Mouse (Mus musculus) ES-Bruce4 (cell line): Measurements from ENCODE around the gene Lsm12. TPM values are rescaled to one million over a fixed set of nuclear protein-coding genes. Genes with fewer than 3 reads are reported as not detected.

ENCODE experiments used
- H3K27ac ChIP-seq: 2 replicates; pipeline ENCODE4 v1.5.1; 2012; ENCODE audit warnings: low read length, inconsistent platforms; ENCODE audit not compliant: insufficient read depth
- H3K27me3 ChIP-seq: 2 replicates; pipeline ENCODE4 v1.6.1; 2012; ENCODE audit warnings: mild to moderate bottlenecking, low read length, inconsistent platforms; ENCODE audit not compliant: control insufficient read depth, poor library complexity, insufficient read depth, severe bottlenecking
- H3K36me3 ChIP-seq: 2 replicates; pipeline ENCODE4 v1.6.1; 2012; ENCODE audit warnings: inconsistent platforms, mild to moderate bottlenecking, low read length, moderate library complexity; ENCODE audit not compliant: control insufficient read depth, poor library complexity, insufficient read depth, severe bottlenecking
- H3K4me1 ChIP-seq: one replicate; pipeline ENCODE4 v1.8.1; 2011; ENCODE audit warnings: low read length; ENCODE audit not compliant: control insufficient read depth, insufficient read depth
- H3K4me3 ChIP-seq: 2 replicates; pipeline ENCODE4 v1.5.1; 2011; ENCODE audit warnings: low read depth, mild to moderate bottlenecking, low read length
- H3K9ac ChIP-seq: 2 replicates; pipeline ENCODE4 v1.6.1; 2012; ENCODE audit warnings: low read depth, mild to moderate bottlenecking, inconsistent platforms; ENCODE audit not compliant: poor library complexity, severe bottlenecking
- H3K9me3 ChIP-seq: replicated peaks from 2 replicates; pipeline ENCODE4 v1.6.1; 2012; ENCODE audit warnings: mild to moderate bottlenecking, low read length, inconsistent platforms; ENCODE audit not compliant: control insufficient read depth, poor library complexity, insufficient read depth, severe bottlenecking
- CTCF ChIP-seq: IDR thresholded peaks from one replicate; pipeline ENCODE4 v1.8.1; 2011; ENCODE audit warnings: low read depth, low read length
- EP300 ChIP-seq: IDR thresholded peaks from 2 replicates; pipeline ENCODE4 v1.6.1; 2011; ENCODE audit warnings: low read depth, low read length; ENCODE audit not compliant: insufficient read depth
- POLR2A ChIP-seq: IDR thresholded peaks from one replicate; pipeline ENCODE4 v1.8.1; 2011; ENCODE audit warnings: low read length; ENCODE audit not compliant: insufficient read depth
- polyA plus RNA-seq: library from polyadenylated mRNA; stranded (reverse); fragments of >200 nt; gene quantifications from 2 replicates; pipeline ENCODE4 v1.2.4, GENCODE M21; 2011; ENCODE audit warnings: low read depth; ENCODE audit not compliant: missing spikeins, insufficient read depth, insufficient read length

Lsm12 gene
- polyA plus RNA-seq, 1 experiment = 146 TPM

DNA sequence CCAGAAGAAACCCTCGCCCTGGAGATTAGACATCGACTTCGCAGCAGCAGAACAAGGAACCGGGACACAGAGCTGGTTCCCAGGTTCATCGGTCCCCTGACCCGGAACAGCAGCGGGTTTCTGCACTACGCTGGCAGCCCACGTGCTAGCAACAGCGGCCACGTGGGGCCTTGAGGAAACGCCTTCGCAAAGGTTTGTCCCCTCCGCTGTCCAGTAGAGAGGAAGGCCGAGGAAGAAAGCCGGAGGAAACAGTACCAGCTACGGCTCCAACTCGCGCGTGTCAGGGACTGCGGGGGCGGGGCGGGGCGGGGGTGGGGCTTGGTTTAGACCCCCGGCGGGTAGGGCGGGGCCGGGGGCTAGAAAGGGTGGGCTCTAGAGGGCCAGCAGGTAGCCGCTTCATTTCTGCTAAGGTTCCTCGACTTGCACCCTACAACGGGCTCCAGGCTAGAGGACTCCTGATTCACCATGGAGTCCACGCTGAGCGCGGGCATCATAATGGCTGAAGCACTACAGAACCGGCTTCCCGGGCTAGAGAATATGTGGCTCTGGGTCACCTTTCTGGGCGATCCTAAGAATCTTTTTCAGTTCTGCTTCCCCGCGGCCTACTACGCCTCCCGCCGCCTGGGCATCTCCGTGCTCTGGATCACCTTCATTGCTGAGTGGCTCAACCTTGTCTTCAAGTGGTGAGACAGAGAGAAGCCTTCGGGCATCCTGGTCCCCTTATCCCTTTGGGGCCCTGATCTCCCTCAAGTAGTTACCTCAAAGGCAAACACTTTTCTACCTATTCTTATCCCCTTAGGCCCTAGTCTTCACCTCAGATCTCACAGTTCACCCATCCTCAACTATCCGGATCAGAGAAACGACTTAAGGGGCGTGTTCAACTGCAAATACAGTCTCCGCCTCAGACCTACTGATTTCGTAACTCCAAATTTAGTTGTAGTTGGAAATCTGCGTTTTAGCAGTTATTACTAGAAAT, 4.7 kb upstream of the Lsm12 start, which contains the start of gene G6pc3:
Gene G6pc3, plus strand, starts transcription at position 160 of the 976 bp plus-strand sequence.
- Histone ChIP-seq H3K27ac (peak within 1 kb of the TSS; percentile 15; the same call in 1 of the 2 replicates), H3K36me3 (0 out of 2 replicates have a peak, but pooled peaks cover 5% of the 10 kb centered on the region), H3K27me3 (no peaks in the 10 kb centered on the region), H3K9me3 (no peaks in the 10 kb centered on the region), H3K4me3 (peak within 1 kb of the TSS; percentile 95), H3K9ac (peak within 1 kb of the TSS; percentile 68), H3K4me1 (no peaks in the 10 kb centered on the region)
- no peak for TF ChIP-seq POLR2A
- TF ChIP-seq EP300 = 0 out of 2 replicates have a peak, but pooled peaks have one; percentile 37

DNA sequence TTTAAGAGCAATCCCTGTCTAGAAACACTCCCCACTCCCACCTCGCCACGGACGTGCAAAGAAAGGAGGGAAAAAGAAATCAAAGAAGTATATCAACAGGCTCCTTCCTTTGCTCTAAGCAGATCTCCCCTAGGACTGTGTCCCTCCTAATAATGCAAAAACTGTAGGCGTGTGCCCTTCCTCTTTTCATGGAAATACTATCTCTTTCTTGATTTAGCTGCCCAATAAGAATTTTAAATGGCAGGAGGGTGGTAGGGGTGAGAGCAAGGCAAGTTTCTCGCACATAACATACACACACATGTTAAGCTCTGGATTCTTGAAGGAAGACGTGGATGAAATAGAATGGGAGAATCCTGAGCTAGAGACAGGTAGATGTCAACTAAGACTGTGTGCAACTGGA, 3.9 kb upstream of the Lsm12 start:
- no peak for TF ChIP-seq POLR2A
- TF ChIP-seq EP300 = no peak
- TF ChIP-seq CTCF = no peak
- H3K4me3 ChIP-seq = peak overlapping the region; percentile 46

DNA sequence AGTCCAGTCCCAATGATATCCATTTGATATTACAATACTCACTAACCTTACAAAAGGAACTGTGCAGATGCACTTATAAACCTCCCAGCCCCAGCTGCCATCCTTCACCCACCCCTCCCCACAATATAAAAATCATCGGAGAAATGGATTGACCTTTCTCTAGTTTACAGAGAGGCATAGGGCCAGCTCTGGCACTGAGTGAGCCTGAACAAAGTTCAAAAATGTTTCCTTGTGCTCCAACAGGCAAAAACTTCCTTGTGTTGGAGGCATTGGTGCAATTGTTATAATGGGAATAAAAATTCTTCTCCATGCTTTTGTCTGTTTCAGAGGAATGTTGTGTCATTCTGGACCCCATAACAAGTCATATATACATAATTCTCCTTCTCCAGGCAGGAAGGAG, 1.1 kb upstream of the Lsm12 start:
- Histone ChIP-seq H3K27ac (no peak overlapping the region), H3K9ac (no peak overlapping the region), H3K36me3 (peaks cover 20% of the 10 kb centered on the region), H3K4me1 (peaks cover 2% of the 10 kb centered on the region), H3K4me3 (no peak overlapping the region), H3K27me3 (no peaks in the 10 kb centered on the region), H3K9me3 (no peaks in the 10 kb centered on the region)
- TF ChIP-seq EP300 (no peak), POLR2A (no peak), CTCF (no peak)

More for the DNA sequence above, 3.9 kb upstream of the Lsm12 start:
- Histone ChIP-seq H3K9ac (peak overlapping the region; percentile 68), H3K9me3 (no peaks in the 10 kb centered on the region), H3K27me3 (no peaks in the 10 kb centered on the region), H3K4me1 (no peaks in the 10 kb centered on the region), H3K36me3 (0 out of 2 replicates have a peak, but pooled peaks cover 5% of the 10 kb centered on the region), H3K27ac (peak overlapping the region; percentile 15; the same call in 1 of the 2 replicates)

DNA sequence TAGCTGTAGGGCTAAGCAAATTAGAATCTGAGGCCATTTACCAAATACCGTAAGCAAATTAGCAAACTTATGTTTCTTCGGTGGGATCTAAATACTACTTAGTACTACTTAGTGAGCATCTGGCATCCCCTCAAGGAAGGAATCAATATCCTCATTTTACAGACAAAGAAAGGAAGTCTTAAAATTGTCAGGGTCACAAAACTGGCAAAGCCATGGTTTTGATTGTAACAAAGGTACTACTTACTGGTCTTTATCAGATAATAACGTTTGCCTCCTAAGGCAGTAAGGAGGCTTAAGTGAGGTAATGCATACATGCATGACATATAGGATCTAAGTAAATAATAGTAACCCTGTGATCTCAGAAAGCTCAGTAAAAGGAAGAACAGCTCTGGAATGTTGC, 581 bp upstream of the Lsm12 start:
- H3K9ac ChIP-seq = 0 out of 2 replicates have a peak overlapping the region, but pooled peaks have one; percentile 96
- H3K27ac ChIP-seq = no peak overlapping the region
- peaks cover 2% of the 10 kb centered on the region for H3K4me1 ChIP-seq
- no peaks in the 10 kb centered on the region for H3K27me3 ChIP-seq
- no peak for TF ChIP-seq CTCF
- no peak for TF ChIP-seq POLR2A
- TF ChIP-seq EP300 = no peak
- peaks cover 26% of the 10 kb centered on the region for H3K36me3 ChIP-seq
- H3K9me3 ChIP-seq = no peaks in the 10 kb centered on the region
- H3K4me3 ChIP-seq = no peak overlapping the region

DNA sequence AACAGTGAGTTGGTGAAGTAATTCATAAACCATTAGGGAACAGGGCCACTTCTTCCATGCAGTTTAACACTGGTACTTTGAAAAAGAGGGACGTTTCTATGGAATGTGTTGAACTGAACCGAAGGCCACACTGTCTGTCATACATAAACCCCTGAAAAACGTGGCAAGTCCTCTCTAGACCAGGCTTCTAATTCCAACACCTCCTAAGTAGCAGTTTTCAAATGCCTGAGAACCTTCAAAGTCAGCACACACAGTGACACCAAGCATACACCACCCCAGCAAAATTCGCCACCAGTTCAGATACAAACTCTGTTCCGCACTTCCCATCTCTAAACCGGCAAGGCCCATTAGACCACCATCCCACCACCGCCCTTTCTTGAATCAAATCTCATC, 847 bp downstream of the Lsm12 start:
- Histone ChIP-seq H3K9me3 (no peaks in the 10 kb centered on the region), H3K27me3 (no peaks in the 10 kb centered on the region), H3K9ac (peak overlapping the region; percentile 96), H3K27ac (peak overlapping the region; percentile 41; the same call in 1 of the 2 replicates), H3K4me1 (peaks cover 2% of the 10 kb centered on the region), H3K4me3 (peak overlapping the region; percentile 98), H3K36me3 (peaks cover 38% of the 10 kb centered on the region)
- TF ChIP-seq POLR2A = no peak
- no peak for TF ChIP-seq EP300
- no peak for TF ChIP-seq CTCF

DNA sequence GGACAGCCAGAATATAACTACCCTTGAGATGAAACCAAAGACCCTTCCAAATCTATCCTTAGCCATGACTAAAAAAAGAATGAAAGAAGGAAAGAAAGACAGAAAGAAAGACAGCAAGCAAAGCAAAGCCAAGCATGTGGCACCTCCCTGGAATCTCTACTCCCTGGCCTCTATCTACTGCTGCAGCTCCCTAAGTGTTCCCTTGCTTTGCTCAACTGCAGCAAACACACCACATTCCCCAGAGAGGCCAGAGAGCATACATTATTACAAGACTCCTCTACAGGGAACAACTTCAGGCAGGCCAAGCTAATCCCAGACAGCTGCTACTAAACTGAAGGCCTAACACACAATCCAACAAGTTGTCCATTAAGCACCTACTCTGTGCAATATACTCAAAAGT, 5.3 kb downstream of the Lsm12 start:
- Histone ChIP-seq H3K9me3 (no peaks in the 10 kb centered on the region), H3K36me3 (peaks cover 65% of the 10 kb centered on the region), H3K27me3 (no peaks in the 10 kb centered on the region), H3K9ac (no peak overlapping the region), H3K4me1 (peaks cover 2% of the 10 kb centered on the region), H3K27ac (no peak overlapping the region), H3K4me3 (no peak overlapping the region)
- TF ChIP-seq EP300 (no peak), POLR2A (no peak), CTCF (no peak)
